Mouse (Mus musculus) hindbrain, embryonic 15.5 days (tissue): Measurements from ENCODE around the gene Fgfr2. TPM values are rescaled to one million over a fixed set of nuclear protein-coding genes. Genes with fewer than 3 reads are reported as not detected.

ENCODE experiments used
- ATAC-seq: fragments of 200-750 bp; cut with Nextera tagmentation; 2 replicates; pipeline ENCODE4 v1.8.0; 2017; ENCODE audit warnings: low read depth, moderate number of reproducible peaks, moderate TSS enrichment; ENCODE audit not compliant: low FRiP score
- H3K27ac ChIP-seq: fragments of 300-500 bp; sonication (generic); replicated peaks from 2 replicates; pipeline ENCODE4 v1.5.1; 2015; ENCODE audit warnings: mild to moderate bottlenecking, inconsistent platforms
- H3K27me3 ChIP-seq: fragments of 300-500 bp; sonication (generic); 2 replicates; pipeline ENCODE4 v1.6.1; 2015; ENCODE audit warnings: control low read depth, inconsistent platforms
- H3K36me3 ChIP-seq: fragments of 300-500 bp; sonication (generic); 2 replicates; pipeline ENCODE4 v1.6.1; 2015; ENCODE audit warnings: control low read depth, inconsistent platforms
- H3K4me1 ChIP-seq: fragments of 300-500 bp; sonication (generic); replicated peaks from 2 replicates; pipeline ENCODE4 v1.6.1; 2015; ENCODE audit warnings: control low read depth, inconsistent platforms
- H3K4me2 ChIP-seq: fragments of 300-500 bp; sonication (generic); 2 replicates; pipeline ENCODE4 v1.6.1; 2015; ENCODE audit warnings: moderate library complexity, mild to moderate bottlenecking, inconsistent platforms
- H3K4me3 ChIP-seq: fragments of 300-500 bp; sonication (generic); 2 replicates; pipeline ENCODE4 v1.5.1; 2015; ENCODE audit warnings: mild to moderate bottlenecking, inconsistent platforms
- H3K9ac ChIP-seq: fragments of 300-500 bp; sonication (generic); 2 replicates; pipeline ENCODE4 v1.6.1; 2015; ENCODE audit warnings: inconsistent platforms
- H3K9me3 ChIP-seq: fragments of 300-500 bp; sonication (generic); 2 replicates; pipeline ENCODE4 v1.6.1; 2016; ENCODE audit warnings: control low read depth, inconsistent platforms
- WGBS: fragments of 180-500 bp; shearing (Covaris S2); methylation state at CpG from one replicate; pipeline ENCODE4 v1.1.7; 2015; 5-methylcytosine and 5-hydroxymethylcytosine counted together
- polyA plus RNA-seq: library from polyadenylated mRNA; unstranded; fragments of >200 nt; fragmentation: Nextera tagmentation; extraction: Ambion mirVana; gene quantifications from 2 replicates; pipeline ENCODE4 v1.2.1, GENCODE M21; 2015

Gene Fgfr2
- polyA plus RNA-seq, 1 experiment from 2014 or later: 28.5 TPM

DNA sequence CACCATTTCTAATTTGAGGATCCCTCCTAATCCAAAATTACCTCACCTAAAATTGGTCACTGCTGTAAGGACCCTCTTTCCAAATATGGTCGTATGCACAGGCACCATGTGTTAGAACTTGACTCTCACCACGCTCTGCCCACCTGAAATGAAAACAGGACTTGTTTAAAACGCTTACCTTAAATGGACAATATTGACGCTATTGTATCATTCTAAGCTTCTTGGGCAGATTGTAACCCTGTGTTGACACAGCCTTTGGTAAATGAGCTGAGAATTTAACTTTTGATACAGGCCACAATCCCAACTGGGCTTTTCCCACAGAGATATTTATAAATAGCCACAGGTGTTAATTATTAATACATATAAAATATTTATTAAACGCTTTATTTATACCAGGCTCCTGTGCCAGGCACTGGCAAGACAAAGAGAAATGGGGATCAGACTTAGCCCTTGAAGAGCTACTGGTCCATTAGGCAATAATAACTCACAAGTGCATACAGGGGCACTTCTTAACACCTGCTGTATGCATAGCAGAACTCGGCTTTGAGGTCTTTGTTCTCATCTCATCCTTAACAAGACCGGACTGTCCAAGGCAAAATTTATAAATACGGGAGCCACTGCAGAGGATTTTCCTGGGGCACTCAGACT, 16.7 kb upstream of the Fgfr2 start:
- no peak for ATAC-seq
- 87% methylated on average over 8 of the region's 8 CpGs for WGBS
- H3K4me3 ChIP-seq: no peak overlapping the region

DNA sequence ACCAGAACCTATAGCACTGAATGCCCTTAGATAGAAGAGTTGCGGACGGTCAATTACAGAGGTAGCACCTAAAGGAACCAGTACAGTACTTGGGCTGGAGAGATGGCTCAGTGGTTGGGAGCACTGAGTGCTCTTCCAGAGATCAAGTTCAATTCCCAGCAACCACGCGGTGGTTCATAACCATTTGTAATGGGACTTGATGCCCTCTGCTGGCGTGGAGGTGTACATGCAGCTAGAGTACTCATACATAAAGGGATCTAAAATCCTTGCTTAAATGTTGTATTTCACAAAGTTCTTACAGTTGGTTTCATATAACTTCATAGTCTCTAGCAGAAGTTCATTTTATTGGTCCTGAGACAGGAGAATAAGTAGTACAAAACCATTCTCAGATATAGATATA, 10.4 kb upstream of the Fgfr2 start:
- Histone ChIP-seq H3K27ac (no peak overlapping the region), H3K36me3 (no peaks in the 10 kb centered on the region), H3K4me3 (no peak overlapping the region), H3K4me1 (no peaks in the 10 kb centered on the region), H3K4me2 (no peak overlapping the region), H3K9ac (no peak overlapping the region), H3K27me3 (no peaks in the 10 kb centered on the region), H3K9me3 (no peaks in the 10 kb centered on the region; the same call in 1 of the 2 replicates)
- 78% methylated on average over 5 of the region's 5 CpGs for WGBS
- ATAC-seq: no peak

More for the DNA sequence above, 16.7 kb upstream of the Fgfr2 start:
- H3K27ac ChIP-seq: no peak overlapping the region
- H3K27me3 ChIP-seq: no peaks in the 10 kb centered on the region
- no peaks in the 10 kb centered on the region for H3K4me1 ChIP-seq
- no peaks in the 10 kb centered on the region for H3K9me3 ChIP-seq
- no peak overlapping the region for H3K9ac ChIP-seq
- H3K36me3 ChIP-seq: no peaks in the 10 kb centered on the region
- no peak overlapping the region for H3K4me2 ChIP-seq

DNA sequence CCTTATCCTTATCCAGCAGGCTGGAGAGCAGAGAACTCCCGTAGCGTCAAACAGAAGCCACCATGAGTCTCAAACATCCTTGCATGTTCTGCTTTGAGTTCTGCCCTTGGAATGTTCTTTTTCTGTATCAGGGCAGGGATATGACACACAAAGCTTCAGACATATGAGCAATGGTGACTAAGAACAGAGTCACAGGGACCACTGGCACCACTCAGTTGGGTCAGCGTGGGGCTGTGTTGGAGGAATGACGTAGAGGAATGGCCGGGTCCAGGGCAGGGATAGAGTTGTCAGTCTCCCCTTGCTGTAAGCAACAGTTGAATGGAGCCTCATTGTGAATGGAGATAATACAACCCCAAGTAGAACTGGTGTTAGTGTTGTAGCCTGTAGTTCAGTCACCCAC, 9.6 kb upstream of the Fgfr2 start:
- H3K27me3 ChIP-seq: no peaks in the 10 kb centered on the region
- no peak overlapping the region for H3K9ac ChIP-seq
- no peak overlapping the region for H3K4me2 ChIP-seq
- H3K4me3 ChIP-seq: no peak overlapping the region
- H3K36me3 ChIP-seq: no peaks in the 10 kb centered on the region
- H3K27ac ChIP-seq: no peak overlapping the region
- no peaks in the 10 kb centered on the region; the same call in 1 of the 2 replicates for H3K9me3 ChIP-seq
- ATAC-seq: no peak
- whole genome bisulfite sequencing: 94% methylated on average over 5 of the region's 5 CpGs
- no peaks in the 10 kb centered on the region for H3K4me1 ChIP-seq

DNA sequence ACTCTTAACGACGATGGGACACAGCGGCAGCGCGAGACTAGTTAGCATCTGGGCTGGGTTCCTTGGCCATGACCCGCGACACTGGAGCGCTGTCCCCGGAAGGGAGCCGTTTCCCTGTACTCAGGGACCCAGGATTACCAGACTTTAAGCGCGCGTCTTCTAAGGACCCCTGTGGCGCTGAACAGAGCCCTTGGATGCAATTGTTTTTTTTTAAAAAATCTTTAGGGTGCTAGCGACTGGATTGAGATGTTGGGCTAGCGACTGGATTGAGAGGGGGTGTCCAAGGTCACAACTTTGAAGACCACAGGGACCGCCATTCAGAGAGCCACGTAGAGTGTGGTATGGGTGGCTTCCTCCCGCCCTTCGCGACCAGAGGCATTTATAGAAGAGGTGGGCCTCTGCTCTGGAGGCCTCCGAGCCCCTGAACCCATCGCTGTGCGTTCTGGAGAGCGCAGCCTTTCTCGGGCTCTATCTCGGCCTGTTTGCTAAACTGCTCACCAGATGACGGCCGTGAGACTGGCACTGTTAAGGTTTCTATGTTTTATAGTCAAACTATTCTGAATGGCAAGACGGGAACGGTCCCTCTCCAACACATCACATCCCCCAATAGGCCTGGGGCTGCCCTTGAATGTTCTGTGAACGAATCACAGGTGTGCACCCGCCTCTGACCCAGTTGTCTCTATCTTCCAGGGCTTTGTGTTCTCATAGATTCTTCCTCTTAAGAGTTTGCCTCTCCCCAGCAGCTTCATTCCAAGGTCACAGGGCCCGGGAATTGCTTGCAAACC, 1.7 kb upstream of the Fgfr2 start:
- H3K27ac ChIP-seq: 0 out of 2 replicates have a peak overlapping the region, but pooled peaks have one; percentile 6
- H3K4me1 ChIP-seq: peaks cover 27% of the 10 kb centered on the region
- H3K27me3 ChIP-seq: no peaks in the 10 kb centered on the region
- H3K9me3 ChIP-seq: no peaks in the 10 kb centered on the region; the same call in 1 of the 2 replicates
- 11% methylated on average over 34 of the region's 34 CpGs for WGBS
- H3K36me3 ChIP-seq: no peaks in the 10 kb centered on the region
- peak overlapping the region; percentile 92 for H3K9ac ChIP-seq
- ATAC-seq: no peak
- H3K4me3 ChIP-seq: peak overlapping the region; percentile 86
- H3K4me2 ChIP-seq: peak overlapping the region; percentile 99

DNA sequence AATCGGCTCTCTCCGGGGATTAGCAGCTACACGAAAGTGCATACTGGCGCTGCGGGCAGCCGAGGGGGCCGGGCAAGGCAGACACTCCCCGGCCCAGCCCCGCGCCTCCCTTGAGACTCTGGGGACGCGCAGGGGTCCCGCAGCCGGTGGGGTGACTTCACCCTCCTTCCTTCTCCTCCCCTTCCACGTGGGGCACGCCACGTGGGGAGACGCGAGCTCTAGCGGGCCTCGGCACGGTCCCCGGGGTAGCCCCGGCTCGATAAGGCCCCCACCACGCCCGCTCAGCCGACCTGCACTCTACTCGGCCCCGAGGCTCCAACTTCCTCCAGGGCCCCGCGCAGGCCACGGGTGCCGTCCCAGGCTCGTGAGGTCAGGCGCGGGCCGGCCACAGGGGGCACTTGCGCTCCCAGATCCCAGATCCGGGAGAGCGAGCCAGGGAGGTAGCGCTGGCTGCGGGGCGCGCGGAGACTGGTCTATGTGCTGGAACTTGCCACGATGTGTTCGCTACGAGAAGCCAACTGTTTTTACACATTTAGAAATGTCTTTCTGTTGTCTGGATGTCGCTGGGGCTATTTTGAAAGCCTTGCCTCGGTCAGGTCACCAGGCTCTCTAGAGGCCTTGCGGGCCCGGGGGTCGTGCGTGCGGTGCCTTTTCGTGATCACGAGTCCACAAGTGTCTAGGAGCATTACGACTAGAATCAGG, 1.0 kb upstream of the Fgfr2 start, which contains the start of gene Ctbp2:
TSS of gene Ctbp2 (minus strand) at position 356 of the 702 bp plus-strand sequence.
- ATAC-seq: peak; percentile 77
- H3K27ac ChIP-seq: peak within 1 kb of the TSS; percentile 95
- H3K4me1 ChIP-seq: peaks cover 30% of the 10 kb centered on the region
- peak within 1 kb of the TSS; percentile 86 for H3K4me3 ChIP-seq
- no peaks in the 10 kb centered on the region for H3K27me3 ChIP-seq
- WGBS: under 1% methylated on average over 59 of the region's 59 CpGs
- peak within 1 kb of the TSS; percentile 99 for H3K4me2 ChIP-seq
- peak within 1 kb of the TSS; percentile 92 for H3K9ac ChIP-seq
- H3K9me3 ChIP-seq: no peaks in the 10 kb centered on the region; the same call in 1 of the 2 replicates
- H3K36me3 ChIP-seq: no peaks in the 10 kb centered on the region

DNA sequence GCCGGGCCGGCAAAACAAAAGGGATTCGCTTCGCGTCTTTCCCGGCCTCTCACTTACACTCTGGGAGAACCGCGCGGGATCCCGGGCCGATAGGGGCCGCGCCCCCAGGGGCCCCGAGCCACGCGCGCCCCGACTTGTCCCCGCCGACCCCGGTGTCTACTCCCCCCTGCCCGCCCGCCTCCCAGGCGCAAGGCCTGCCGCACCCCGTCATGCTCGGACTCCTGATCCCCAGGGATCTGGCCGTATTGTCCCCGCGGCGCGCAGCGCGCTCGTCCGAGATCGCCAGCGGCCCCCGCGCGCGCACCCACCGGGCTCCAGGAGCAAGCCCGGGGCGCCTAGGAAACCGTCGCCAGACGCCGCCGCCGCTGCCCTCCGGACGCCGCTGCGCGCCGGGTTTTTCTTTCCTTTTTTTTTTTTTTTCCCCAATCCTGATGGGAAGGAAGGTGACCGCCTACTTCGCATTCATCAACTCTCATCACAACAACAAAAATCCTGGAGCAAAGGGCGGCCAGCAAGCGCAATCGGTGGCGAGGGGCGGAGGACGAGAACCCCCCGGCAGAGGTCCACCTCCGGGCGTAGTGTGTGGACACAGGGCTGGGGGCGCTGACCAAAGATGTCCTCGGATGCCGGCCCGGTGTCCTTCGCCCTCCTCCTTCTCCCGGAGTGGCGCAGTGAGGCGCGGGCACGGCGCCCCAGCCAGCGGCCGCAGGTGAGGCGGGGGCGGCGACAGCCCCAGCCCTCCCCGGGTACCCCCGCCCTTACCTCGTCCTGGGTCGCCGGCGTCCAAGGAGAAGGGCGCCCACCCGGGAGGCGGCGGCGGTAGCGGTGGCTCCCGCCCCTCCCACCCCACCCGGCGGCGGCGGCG, 539 bp downstream of the Fgfr2 start:
- no peaks in the 10 kb centered on the region for H3K9me3 ChIP-seq
- under 1% methylated on average over 87 of the region's 102 CpGs for WGBS
- peak overlapping the region; percentile 99 for H3K4me2 ChIP-seq
- H3K4me3 ChIP-seq: peak overlapping the region; percentile 86
- no peaks in the 10 kb centered on the region for H3K36me3 ChIP-seq
- H3K27ac ChIP-seq: peak overlapping the region; percentile 95
- peaks cover 42% of the 10 kb centered on the region for H3K4me1 ChIP-seq
- peak; percentile 5; the same call in 1 of the 2 replicates for ATAC-seq
- no peaks in the 10 kb centered on the region for H3K27me3 ChIP-seq
- H3K9ac ChIP-seq: peak overlapping the region; percentile 92

DNA sequence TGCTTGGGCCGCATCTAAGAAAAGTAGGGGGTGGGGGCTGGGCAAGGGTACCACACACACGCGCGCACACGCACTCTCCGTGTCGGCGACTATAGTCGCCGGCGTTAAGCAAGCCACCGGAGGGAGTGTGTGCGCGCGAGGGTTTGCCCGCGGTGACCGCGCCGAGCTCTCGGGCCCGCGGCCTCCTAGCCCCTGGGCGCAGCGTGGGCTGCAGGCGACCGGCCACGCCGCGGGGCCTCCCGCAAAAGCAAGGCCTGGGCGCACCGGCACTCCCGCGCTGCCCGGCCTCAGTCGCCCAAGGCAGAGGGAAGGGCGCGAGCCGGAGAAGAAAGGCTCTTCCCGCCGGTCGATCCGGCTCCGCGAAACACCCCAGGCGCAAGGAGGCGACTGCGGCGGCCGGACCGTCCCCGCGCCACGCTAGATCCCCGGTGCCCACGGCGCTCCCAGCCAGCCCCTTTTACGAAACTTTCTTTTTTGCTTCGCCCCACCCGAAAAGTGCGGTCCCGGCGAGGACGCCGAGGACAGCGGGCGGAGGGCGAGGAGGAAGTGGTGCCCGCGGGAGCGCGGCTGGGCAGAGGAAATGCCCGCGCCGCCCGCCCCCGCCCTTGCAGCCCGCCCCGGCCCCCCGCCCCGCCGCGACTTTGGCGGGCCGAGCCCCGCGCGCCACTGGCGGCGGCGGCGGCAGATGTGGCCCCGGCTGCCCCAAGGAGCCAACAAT, 1.3 kb downstream of the Fgfr2 start:
- Histone ChIP-seq H3K4me1 (peaks cover 50% of the 10 kb centered on the region), H3K9me3 (no peaks in the 10 kb centered on the region), H3K4me3 (peak overlapping the region; percentile 86), H3K36me3 (no peaks in the 10 kb centered on the region), H3K27me3 (no peaks in the 10 kb centered on the region), H3K9ac (peak overlapping the region; percentile 92), H3K27ac (peak overlapping the region; percentile 95), H3K4me2 (peak overlapping the region; percentile 99)
- ATAC-seq: no peak
- under 1% methylated on average over 79 of the region's 94 CpGs for WGBS

DNA sequence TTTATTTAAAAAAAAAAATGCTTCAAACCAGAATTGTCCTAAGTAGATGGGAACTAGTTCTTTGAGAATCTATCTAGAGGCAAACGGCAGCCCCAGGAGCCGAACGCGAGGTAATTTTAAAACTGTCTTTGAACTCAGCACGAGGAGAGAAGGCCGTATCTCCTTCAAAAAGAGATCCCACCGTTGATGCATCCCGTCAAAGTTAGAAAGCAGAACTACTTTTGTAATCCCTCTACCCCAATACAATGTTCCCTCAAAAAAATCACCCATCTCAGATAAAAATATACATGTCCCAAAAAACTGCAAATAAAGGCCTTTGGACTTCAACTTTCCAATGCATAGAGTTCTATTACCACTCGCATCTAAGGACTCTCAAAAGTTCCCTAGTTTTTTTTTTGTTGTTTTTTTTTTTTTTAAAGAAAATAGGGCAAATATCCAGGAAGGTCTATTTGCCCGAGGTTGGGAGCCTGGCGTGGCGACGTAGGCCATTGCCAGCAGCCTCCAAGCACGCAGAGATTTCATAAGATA, 2.0 kb downstream of the Fgfr2 start:
- Histone ChIP-seq H3K36me3 (no peaks in the 10 kb centered on the region), H3K9me3 (no peaks in the 10 kb centered on the region), H3K9ac (peak overlapping the region; percentile 92), H3K4me2 (peak overlapping the region; percentile 99), H3K4me3 (peak overlapping the region; percentile 86), H3K27me3 (no peaks in the 10 kb centered on the region), H3K27ac (peak overlapping the region; percentile 95), H3K4me1 (peaks cover 57% of the 10 kb centered on the region)
- WGBS: 1% methylated on average over 14 of the region's 14 CpGs
- no peak for ATAC-seq

DNA sequence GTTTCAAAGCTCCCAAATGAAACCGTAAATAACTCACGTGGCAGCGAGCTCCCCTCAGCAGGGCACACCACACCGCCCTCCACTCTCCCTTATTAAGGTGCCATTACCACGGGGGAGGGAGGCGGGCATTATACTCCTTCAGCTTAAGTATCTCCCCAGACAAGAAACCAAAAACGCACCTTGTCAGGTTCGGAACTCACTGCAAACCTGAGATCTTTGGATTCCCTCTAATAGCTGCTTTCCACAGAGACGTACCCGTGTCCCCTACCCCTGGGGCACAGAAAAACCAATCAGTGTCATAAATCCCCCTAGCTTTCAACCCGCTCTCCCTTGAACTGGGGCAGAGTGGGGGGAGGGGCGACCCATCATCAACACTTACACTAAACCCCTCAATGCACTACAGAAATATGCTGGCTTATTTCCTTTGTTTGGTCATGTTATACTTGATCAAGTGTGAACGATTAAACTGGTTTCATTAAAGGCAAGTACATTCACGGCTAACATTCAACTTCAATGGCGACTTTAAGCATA, 2.9 kb downstream of the Fgfr2 start:
- Histone ChIP-seq H3K4me2 (peak overlapping the region; percentile 99), H3K36me3 (no peaks in the 10 kb centered on the region), H3K9ac (peak overlapping the region; percentile 44), H3K27me3 (no peaks in the 10 kb centered on the region), H3K4me3 (peak overlapping the region; percentile 86), H3K27ac (no peak overlapping the region), H3K9me3 (no peaks in the 10 kb centered on the region), H3K4me1 (peaks cover 64% of the 10 kb centered on the region)
- WGBS: 8% methylated on average over 15 of the region's 15 CpGs
- no peak for ATAC-seq

DNA sequence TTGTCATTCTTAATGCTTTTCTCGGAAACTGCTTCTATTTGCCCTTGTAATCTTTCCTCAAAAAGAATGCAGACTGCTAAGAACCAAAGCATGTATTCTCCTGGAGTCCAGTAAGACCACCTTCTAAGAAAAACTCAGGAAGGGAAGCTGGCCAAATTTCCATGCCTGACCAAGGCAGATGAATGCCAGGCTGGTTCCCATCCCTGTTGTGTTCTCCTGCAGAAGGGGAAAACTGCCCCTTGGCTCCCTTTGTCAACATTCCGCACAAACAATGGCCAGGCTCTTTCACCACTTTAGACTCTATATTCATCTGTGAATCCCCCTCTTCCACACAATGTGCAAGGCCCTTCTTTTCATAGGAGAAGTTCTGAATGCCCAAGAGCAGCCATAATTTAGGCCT, 5.3 kb downstream of the Fgfr2 start:
- 0 out of 2 replicates have a peak overlapping the region, but pooled peaks have one; percentile 5 for H3K4me2 ChIP-seq
- peaks cover 67% of the 10 kb centered on the region for H3K4me1 ChIP-seq
- H3K4me3 ChIP-seq: no peak overlapping the region
- 10% methylated on average over 2 of the region's 2 CpGs for WGBS
- H3K27ac ChIP-seq: no peak overlapping the region
- H3K9ac ChIP-seq: no peak overlapping the region
- no peaks in the 10 kb centered on the region for H3K27me3 ChIP-seq
- H3K9me3 ChIP-seq: no peaks in the 10 kb centered on the region
- no peak for ATAC-seq
- no peaks in the 10 kb centered on the region for H3K36me3 ChIP-seq
